Mouse (Mus musculus): ENCODE results near the gene Med19.
A peak's percentile ranks its signal among the peaks of the same experiment; 100 is the strongest.
"Not testable (repeated sequence)": the region's sequence is repeated elsewhere in the genome, so short reads cannot be mapped to it uniquely, and the experiment has no call there.

The Med19 gene

GRCm38 (mm10) chr2:84720718-84721117 is 42.5 kb downstream of the Med19 start:
- no peak for DNase-seq (ENCODE audit: low spot score in 2 of 2)

- DNase-seq (ENCODE audit: low spot score in 2 of 2), result no peak
These were observed 43.0 kb downstream of the Med19 start for GRCm38 (mm10) chr2:84721182-84721581.

- DNase-seq (ENCODE audit: low spot score in 2 of 2), result no peak
These were observed 45.7 kb downstream of the Med19 start for GRCm38 (mm10) chr2:84723856-84724255.

- no peak for DNase-seq (ENCODE audit: low spot score in 2 of 2)
These were observed 47.6 kb downstream of the Med19 start for GRCm38 (mm10) chr2:84725770-84726169.

- no peak for DNase-seq (ENCODE audit: low spot score in 2 of 2)
These were observed 48.5 kb downstream of the Med19 start for GRCm38 (mm10) chr2:84726716-84727115.

- DNase-seq (ENCODE audit: low spot score in 2 of 2), result peak; percentile 89 to 90
These were observed 49.1 kb downstream of the Med19 start, which contains the start of gene Clp1 for GRCm38 (mm10) chr2:84727172-84727858. TSS of gene Clp1 (minus strand) at chr2:84727350.

- not testable (repeated sequence) for DNase-seq (ENCODE audit: low spot score in 2 of 2)
These were observed 50.0 kb downstream of the Med19 start for GRCm38 (mm10) chr2:84728191-84728590.

GRCm38 (mm10) chr2:84731206-84731605 is 53.0 kb downstream of the Med19 start:
- no peak for DNase-seq (ENCODE audit: low spot score in 2 of 2)

- no peak for DNase-seq (ENCODE audit: low spot score in 2 of 2)
These were observed 54.2 kb downstream of the Med19 start for GRCm38 (mm10) chr2:84732394-84732793.

GRCm38 (mm10) chr2:84733579-84734300 is 55.5 kb downstream of the Med19 start, which contains the start of gene Ypel4:
TSS of gene Ypel4 (plus strand) at chr2:84734058.
- DNase-seq (ENCODE audit: low spot score in 2 of 2), result no peak

- DNase-seq (ENCODE audit: low spot score in 2 of 2), result no peak
These were observed 56.2 kb downstream of the Med19 start for GRCm38 (mm10) chr2:84734351-84734864.

- DNase-seq (ENCODE audit: low spot score in 2 of 2), result no peak
These were observed 56.7 kb downstream of the Med19 start for GRCm38 (mm10) chr2:84734919-84735318.

GRCm38 (mm10) chr2:84735346-84735920 is 57.2 kb downstream of the Med19 start:
- DNase-seq (ENCODE audit: low spot score in 2 of 2), result no peak

- no peak for DNase-seq (ENCODE audit: low spot score in 2 of 2)
These were observed 58.3 kb downstream of the Med19 start for GRCm38 (mm10) chr2:84736312-84737161.

- DNase-seq (ENCODE audit: low spot score in 2 of 2), result no peak
These were observed 59.3 kb downstream of the Med19 start for GRCm38 (mm10) chr2:84737451-84737925.

All from thymus, postnatal 10 days (tissue).